Mouse (Mus musculus): ENCODE results near the gene Top2a.

Top2a gene

DNA sequence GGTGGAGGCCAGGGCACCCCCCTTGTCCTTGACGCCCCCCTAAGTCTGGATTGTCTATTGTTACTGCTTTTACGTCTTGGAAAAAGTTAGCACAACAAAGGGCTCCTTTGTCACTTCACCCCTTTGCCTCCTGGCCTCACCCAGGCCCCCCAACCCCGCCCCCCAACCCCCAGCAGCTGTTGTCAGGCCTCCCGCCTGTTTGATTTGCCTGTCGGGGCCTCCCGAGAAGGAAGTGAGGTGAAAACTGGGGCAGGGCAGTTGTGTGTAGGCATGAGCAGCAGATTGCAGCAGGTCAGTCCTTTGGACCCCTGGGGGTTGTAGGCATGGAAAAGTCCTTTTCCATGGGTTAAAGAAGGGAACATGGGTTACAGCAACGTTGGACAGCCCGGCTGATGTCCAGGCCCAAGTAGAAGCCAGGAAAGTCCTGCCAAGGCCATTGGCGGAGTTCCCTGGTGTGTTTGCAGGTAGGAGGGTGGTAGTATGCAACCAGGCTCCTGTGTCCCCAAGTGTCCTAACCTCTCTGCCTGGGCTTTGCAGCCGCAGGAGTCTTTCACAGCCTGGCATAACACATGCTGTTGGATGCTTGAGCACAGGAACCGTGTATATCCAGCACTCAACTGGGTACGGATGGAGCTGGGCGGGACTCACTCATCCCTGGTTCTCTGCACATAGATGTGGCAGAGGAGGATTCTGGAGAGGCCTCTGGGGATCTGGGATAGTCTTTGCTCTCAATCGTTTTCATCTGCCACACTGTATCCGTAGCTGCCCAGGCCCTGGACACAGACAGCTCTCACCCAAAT is 59.2 kb downstream of the Top2a start:
- no peak for DNase-seq (ENCODE audit: low spot score in 2 of 2)

DNA sequence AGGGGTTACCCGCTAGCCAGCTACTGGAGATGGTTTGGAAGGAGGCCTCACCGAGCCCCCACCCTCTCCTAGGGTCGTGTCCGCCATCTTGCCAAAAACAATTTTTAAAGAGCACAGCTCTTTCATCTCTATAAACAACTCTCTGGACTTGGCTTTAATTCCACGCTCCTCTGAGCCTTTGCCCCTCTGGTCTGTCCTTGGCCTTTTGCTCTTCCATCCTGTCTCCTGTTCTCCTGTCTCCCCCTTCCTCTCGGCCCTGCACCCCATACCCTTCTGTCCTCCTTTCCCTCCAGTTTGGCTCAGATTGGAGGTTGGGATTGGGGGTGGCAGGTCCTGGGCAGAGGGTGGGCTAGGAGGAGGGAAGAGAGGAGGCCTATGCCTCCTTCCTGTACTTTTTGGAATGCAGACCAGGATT is 59.8 kb downstream of the Top2a start:
- DNase-seq (ENCODE audit: low spot score in 2 of 2): no peak

DNA sequence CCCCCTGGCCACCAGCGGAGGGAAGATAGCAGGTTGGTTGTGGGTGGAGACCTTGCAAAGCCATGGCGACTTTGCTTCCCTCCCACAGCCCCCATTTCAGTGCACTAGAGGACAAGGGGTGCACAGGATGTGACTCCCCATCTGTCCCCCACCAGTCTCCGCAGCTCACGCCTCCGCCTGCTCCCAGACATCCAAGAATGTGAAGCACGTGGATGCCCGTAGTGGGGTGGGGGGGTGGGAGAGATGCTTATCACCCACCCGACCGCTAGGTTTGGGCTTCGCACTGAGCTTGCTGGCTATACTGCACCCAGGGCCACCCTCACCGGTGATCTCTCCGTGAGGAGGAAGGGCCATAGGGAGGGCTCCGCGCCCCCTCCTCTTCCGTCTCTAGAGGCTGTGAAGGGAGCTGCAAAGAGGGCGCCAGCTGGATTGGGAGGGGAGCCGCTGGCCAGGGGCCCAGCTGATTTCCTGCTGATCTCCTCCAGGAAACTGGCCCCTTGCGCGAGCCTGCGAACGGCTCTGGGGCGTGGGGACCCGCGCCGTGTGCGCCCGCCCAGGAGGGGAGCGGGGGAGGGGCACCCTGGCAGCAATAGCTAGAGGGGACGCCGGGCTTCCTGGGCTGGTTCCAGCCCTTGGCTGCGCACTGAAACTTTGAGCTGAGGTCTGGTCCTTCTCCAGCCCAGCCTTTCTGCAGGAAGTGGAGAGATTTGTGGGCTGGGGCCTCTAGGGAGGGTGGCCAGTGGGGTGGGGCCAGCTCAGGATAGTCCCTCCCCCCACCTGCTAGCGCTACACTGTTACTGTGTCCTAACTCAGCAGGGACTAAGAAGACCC is 60.6 kb downstream of the Top2a start:
- DNase-seq (ENCODE audit: low spot score in 2 of 2): peak; percentile 89 to 91

- DNase-seq (ENCODE audit: low spot score in 2 of 2): no peak
Measured at GRCm38 (mm10) chr11:98962421-98963095, 61.4 kb downstream of the Top2a start.

GRCm38 (mm10) chr11:98961766-98962165 is 62.2 kb downstream of the Top2a start:
- no peak for DNase-seq (ENCODE audit: low spot score in 2 of 2)

- DNase-seq (ENCODE audit: low spot score in 2 of 2): peak in 1 of 2 experiments; percentile 35
Measured at GRCm38 (mm10) chr11:98961051-98961592, 62.9 kb downstream of the Top2a start.

DNA sequence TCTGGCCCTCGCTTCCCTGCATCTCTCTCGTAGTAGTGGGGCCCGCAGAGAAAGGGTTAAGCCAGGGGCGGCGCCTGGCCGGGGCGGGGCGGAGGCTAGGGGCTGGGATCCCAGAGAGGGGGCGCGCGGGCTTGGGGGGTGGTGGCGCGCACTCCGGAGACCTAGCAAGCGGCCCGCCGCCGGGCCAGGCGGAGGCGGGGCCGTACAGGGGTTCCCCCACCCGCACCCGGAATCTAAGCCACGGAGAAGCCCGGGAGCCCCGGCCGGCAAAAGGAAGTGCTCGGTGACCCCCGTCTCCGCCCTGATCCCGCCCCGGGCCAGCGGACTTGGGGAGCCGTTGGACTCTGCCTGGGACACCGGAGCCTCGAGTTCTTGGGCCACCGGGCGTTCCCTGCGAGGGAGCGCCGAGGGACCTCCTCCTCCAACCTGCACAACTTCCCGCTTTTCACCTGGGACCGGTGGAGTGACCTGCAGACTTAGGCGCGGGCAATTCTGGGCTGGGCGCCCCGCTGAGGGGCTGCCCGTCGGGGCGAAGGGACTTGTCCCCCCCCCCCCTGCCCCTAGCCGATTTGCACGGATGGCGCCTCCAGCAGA is 63.6 kb downstream of the Top2a start:
- peak; percentile 82 to 88 for DNase-seq (ENCODE audit: low spot score in 2 of 2)

- peak; percentile 78 to 84 for DNase-seq (ENCODE audit: low spot score in 2 of 2)
Measured at GRCm38 (mm10) chr11:98959437-98960312, 64.3 kb downstream of the Top2a start.

- no peak for DNase-seq (ENCODE audit: low spot score in 2 of 2)
Measured at GRCm38 (mm10) chr11:98956340-98956739, 67.6 kb downstream of the Top2a start.

- no peak for DNase-seq (ENCODE audit: low spot score in 2 of 2)
Measured at GRCm38 (mm10) chr11:98955707-98956235, 68.2 kb downstream of the Top2a start.

- no peak for DNase-seq (ENCODE audit: low spot score in 2 of 2)
Measured at GRCm38 (mm10) chr11:98954801-98955706, 68.9 kb downstream of the Top2a start.

DNA sequence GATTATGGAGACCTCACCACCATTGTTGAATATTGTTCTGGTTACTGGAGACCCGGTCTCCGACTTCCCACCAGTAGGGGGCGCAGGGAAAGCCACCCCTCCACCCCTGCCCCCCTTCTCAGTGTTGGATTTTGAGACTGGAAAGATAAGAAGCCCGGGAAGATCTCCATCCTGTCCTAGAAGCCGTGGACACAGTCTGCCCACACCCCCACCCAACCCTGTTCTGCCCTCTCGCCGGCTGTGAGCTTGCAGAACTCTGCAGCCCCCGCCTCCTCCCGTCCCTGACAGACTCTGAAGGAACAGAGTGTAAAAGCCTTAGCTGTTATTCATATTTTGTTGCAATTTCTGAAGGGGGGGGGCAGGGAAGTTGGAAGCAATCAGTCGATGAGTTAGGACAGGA is 69.6 kb downstream of the Top2a start:
- DNase-seq (ENCODE audit: low spot score in 2 of 2): peak; percentile 84 to 86

DNA sequence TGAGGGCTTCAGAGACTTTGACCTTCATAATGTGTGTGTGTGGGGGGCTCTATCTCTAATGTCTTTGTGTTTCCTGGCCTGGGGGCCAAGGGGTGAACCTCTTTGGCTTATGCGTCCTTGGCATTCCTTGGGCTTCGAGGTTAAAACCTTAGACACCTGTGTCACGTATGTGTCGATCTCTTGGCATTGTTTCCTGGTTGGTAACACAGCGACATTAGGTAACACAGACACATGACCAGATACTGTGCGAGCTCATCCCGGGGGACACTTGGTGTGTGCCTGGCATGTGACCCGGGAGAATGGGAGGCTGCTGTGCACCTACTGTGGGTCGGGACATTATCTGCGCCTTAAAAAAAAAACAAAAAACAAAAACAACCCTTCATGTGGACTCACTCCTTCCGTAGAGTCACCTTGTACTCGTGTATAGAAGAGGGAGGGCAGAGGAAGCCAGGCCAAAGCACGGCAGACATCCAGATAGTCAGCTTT is 70.1 kb downstream of the Top2a start:
- no peak for DNase-seq (ENCODE audit: low spot score in 2 of 2)

DNA sequence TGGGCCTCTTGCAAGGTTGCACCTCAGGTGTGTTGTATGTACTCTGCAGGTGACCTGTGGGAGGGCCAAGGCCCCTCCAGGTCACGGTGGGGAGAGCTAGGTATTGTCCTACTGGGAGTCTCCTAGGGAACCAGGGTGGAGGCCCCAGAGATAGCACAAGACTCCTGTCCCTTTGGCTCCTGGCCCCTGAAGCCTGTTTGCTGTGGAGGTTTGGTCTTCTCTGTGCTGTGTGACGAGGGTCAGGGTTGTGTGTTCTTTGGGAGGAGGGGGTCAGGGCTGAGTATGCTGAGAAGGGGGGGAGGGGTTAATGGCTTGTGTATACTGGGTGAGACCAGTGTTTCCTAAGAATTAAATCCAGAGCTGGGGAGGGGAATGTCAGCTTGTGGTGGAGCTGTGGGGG is 70.6 kb downstream of the Top2a start:
- DNase-seq (ENCODE audit: low spot score in 2 of 2): no peak

GRCm38 (mm10) chr11:98952736-98953135 is 71.3 kb downstream of the Top2a start:
- no peak for DNase-seq (ENCODE audit: low spot score in 2 of 2)

DNA sequence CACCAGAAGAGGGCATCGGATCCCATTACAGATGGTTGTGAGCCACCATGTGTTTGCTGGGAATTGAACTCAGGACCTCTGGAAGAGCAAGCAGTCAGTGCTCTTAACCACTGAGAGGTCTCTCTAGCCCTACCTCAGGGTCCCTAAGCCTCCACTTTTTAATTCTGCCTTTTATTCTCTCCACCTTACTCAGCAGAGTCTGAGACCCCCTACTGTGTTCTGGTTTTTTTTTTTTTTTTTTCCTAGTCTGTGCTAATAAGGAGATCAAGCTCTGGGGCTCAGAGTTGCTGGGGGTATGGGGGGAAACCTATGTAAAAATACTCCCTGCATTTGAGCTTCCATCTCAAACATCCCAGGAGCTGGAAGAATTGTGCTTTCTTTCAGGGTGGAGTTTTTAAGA is 71.9 kb downstream of the Top2a start:
- DNase-seq (ENCODE audit: low spot score in 2 of 2): no peak

DNA sequence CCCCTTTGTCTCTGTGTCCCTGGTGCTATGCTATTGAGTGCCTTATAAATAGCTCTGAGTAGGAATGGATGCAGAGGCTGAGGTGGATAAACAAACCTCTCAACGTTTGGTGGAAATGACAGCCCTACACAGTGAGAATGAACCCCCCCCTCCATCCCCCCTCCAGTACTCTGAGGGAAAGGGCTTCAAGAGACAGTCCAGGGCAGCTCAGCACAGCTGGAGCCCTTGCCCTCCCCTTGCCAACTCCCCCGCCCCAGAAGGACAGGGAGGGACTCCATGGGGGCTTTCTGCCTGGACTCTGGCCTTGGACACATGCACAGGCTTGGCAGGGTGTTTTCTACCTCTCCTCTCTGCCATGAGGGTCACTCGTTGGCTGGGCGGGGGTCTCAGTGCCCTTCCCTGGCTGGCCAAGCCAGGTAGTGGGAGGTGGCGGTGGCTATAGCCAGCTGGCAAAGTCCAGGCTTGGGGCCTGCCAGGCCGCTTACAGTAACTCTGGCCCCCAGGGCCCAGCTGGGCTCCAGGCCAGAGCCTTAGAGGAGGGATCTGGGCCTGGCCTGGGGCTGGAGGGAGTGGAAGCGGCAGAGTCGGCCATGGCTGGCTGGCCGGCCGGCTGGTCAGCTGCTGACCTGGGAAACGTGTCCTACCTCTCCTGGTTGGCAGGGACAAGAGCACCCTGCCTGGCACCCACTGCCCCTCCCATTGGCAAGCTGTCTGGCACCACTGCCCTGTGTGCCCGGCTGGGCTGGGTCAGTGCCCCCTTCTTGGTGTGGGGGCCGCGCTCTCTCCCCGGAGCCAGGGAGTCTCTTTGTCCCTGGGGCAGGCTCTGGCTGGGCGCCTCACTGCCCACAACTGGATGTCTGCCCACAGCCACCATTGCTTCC is 72.7 kb downstream of the Top2a start:
- peak; percentile 85 to 90 for DNase-seq (ENCODE audit: low spot score in 2 of 2)

DNA sequence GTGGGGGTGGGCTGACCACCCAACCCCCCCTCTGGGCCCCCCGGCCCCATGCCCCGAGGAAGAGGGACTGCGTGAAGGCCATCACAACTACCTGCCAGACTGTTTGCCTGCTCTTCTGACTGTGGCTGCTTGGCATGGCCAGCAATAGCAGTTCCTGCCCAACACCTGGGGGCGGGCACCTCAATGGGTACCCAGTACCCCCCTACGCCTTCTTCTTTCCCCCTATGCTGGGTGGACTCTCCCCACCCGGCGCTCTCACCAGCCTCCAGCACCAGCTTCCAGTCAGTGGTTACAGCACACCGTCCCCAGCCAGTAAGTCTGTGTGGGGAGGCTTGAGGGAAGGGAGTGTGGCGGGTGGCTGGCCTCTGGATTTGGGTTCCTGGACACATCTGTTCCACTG is 73.5 kb downstream of the Top2a start:
- DNase-seq (ENCODE audit: low spot score in 2 of 2): no peak
